Mouse (Mus musculus): ENCODE data around the gene Kirrel3. TPM values are rescaled to one million over a fixed set of nuclear protein-coding genes. Genes with fewer than 3 reads are reported as not detected.
A peak's percentile ranks its signal among the peaks of the same experiment; 100 is the strongest.

Kirrel3 gene
- polyA plus RNA-seq, 1 experiment from 2014 or later = 0.94 TPM

DNA sequence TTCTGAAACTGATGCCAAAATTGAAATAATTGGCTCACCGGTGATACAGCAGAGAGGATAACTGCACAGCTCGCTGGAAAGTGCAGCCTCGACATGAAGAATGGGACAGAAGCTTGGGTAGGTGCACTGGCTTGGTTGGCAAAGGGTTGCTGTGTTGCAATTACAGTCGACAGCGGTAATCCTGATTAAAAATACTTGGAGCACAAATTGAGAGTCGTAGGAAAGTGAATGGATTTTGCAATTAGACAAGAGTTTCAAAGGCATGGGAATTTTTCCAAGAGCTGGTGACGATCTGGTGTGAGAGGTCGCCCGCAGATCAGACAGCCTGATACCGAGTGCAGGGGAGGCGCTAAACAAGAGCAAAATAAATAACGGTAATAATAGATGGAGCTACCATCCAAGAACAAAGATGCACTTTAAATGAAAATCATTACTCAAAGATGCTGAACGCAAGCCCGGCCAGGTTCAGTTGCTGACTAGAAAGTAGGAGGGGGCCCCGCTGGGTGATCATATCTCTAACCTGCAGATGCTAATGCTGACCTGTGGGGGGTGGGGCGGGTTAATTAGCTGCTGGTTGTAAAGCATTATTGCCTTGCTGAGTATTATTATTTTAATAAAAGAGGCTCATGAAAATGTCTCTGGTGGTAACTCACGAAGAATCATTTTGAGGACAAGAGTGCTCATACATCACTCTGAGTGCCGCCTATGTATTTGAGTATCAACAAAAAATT lies 338.8 kb downstream of the Kirrel3 start:
- no peak for DNase-seq (ENCODE audit: low spot score)

- no peak for DNase-seq (ENCODE audit: low spot score)
Measured at GRCm38 (mm10) chr9:34825089-34825400, 339.4 kb downstream of the Kirrel3 start.

DNA sequence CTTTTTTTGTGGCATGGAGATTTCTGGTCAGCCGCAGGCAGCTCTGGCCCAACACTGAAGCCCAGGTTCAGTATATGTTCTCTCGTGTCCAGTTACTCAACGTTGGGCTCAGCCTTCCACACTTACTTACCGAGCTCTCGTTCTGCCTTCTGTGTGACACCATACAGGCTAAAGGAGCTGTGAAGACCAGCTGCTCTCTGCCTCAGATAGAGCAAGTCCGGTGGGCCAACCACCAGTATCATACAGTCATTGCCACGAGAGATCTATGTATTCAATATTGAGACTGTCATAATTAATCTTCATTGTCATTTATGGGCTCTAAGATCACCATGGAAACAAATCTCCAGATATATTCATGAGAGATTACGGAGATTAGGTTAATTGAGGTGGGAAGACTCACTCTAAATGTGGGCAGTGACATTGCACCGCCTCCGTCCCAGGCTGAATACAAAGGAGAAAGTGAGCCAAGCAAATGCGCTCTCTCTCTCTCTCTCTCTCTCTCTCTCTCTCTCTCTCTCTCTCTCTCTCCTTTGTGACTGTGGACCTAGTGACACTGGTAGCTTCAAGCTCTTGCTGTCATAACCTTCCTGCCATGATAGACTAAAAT lies 339.8 kb downstream of the Kirrel3 start:
- DNase-seq (ENCODE audit: low spot score) = no peak

DNA sequence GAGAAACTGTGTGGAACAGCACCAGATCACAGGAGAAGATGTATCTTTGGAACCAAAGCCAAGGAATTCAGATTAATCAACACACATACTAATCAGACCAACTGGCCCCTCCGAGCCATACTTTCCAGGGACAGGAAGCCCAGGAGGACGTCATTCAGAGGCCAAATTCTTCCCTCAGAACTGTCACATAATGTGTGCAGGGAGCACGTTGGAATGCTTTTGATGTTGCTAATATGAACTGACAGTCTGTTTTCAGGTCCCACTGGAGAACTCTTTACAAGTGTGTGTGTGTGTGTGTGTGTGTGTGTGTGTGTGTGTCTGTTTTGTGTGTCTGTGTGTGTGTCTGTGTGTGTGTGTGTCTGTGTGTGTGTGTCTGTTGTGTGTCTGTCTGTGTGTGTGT lies 345.0 kb downstream of the Kirrel3 start:
- DNase-seq (ENCODE audit: low spot score) = no peak

GRCm38 (mm10) chr9:34836801-34837200 lies 351.1 kb downstream of the Kirrel3 start:
- DNase-seq (ENCODE audit: low spot score) = no peak

DNA sequence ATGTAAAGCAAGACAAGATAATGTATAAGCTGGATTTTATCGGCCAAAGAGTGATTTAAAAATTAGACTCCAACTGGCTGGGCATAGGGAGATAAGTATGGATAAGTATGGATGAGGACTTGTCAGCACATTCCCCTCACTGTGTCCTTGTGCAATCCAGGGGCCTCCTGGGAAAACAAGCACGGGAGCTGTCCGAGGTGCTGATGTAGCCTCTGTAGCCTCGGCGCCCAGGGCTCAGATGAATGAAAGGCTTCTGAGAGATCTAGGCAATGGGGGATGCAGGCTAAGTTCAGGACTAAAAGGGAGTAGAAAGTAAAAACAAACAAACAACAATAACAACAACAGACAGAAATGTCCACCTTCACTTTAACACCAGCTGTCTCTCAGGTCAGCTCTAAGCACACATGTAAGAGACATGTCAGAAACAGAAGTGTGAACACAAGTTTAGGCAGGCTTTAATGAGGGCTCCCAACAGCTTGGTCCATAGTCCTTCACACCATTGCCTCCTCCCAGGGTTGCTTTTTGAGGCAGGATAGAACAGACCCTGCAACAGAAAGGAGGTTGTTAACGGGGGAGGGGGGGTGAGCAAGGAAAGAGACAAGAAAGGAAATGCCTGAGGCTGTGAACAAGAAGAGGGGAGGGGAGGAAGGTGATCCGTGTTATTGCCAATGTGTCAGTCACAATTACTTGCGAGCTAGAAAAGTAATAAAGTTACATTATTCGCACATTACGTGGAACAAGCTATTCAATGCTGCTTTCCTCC lies 352.2 kb downstream of the Kirrel3 start:
- DNase-seq (ENCODE audit: low spot score) = no peak

- no peak for DNase-seq (ENCODE audit: low spot score)
Measured at GRCm38 (mm10) chr9:34843275-34843965, 357.7 kb downstream of the Kirrel3 start.

DNA sequence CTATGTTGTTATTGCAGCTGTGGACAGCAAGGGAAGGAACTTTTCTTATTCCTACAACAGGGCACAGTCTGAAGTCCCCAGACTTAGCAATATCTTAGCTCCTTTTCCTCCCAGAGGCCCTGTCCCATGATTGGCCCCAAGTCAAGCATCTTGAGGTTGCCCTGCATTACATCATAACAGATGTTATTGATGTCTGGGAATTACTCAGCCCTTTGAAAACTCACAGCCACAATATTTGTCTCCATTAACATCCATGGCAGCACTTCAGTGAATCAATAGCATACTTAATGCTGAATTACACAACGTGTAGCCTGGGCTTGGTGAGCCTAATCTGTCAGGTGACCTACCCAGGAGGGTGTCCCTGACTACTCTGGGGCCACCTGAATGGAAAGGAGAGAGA lies 360.7 kb downstream of the Kirrel3 start:
- DNase-seq (ENCODE audit: low spot score) = no peak

DNA sequence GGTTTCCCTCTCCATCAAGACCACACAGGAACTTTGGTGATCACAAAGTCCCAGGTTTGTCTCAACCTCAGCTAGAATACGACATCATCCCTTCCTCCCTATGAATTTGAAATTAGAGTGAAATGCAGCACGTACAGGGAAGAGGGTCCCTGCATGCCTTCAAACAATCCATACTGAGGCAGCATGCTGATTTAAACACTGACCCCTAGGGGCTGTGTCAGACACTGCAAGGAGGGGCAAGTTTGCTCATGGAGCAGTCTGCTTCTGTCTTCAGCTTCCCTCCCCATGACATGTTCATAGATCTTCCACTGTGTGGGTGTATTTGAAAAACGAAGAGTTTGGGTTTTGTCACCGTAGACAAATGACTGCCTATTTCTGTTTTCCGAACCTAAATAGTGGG lies 362.0 kb downstream of the Kirrel3 start:
- peak; percentile 7 for DNase-seq (ENCODE audit: low spot score)

- DNase-seq (ENCODE audit: low spot score) = no peak
Measured at GRCm38 (mm10) chr9:34851136-34851535, 365.4 kb downstream of the Kirrel3 start.

GRCm38 (mm10) chr9:34857575-34857974 lies 371.9 kb downstream of the Kirrel3 start:
- peak; percentile 15 for DNase-seq (ENCODE audit: low spot score)

GRCm38 (mm10) chr9:34858071-34858470 lies 372.4 kb downstream of the Kirrel3 start:
- DNase-seq (ENCODE audit: low spot score) = no peak

- DNase-seq (ENCODE audit: low spot score) = no peak
Measured at GRCm38 (mm10) chr9:34860934-34861333, 375.2 kb downstream of the Kirrel3 start.

- DNase-seq (ENCODE audit: low spot score) = no peak
Measured at GRCm38 (mm10) chr9:34861775-34862174, 376.1 kb downstream of the Kirrel3 start.

GRCm38 (mm10) chr9:34865606-34866005 lies 379.9 kb downstream of the Kirrel3 start:
- DNase-seq (ENCODE audit: low spot score) = no peak

GRCm38 (mm10) chr9:34871316-34871966 lies 385.7 kb downstream of the Kirrel3 start:
- DNase-seq (ENCODE audit: low spot score) = no peak

- DNase-seq (ENCODE audit: low spot score) = no peak
Measured at GRCm38 (mm10) chr9:34875238-34875637, 389.5 kb downstream of the Kirrel3 start.

DNA sequence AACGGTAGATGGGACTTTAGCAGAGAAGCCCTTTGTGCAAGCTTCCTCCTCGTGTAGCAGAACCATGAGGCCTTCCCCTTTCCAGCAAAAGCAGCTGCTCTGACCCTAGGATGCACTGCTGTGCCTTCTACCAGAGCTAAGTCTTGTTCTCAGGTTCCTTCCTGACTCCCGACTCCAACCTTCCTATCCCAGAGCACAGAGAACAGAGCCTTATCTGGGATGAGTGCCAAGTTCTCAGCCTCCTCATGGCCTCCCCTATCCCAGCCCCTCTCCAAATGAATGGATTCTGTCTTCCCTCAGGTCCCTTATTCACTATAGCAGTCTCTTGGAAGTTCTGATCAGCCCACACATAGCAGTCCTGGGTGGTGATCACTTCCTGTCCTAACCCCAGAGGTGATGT lies 391.5 kb downstream of the Kirrel3 start:
- DNase-seq (ENCODE audit: low spot score) = no peak

DNA sequence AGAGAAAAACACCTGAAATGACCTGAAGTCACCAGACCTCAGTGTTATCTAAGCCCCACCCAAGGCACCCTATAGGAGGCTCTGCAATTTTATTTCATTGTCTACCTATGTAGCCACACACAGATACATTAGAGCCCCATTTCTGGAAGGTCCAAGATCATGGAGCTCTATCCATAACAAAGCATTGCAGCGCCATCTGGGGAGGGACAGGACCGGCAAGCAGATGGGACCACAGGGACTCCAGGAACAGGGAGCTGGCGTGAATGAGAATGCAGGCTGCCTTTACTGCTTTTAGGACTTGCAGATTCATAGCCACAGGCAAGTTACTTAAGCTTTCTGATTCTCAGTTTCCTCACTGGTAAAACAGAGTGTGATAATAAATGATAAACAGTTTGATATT lies 392.1 kb downstream of the Kirrel3 start:
- no peak for DNase-seq (ENCODE audit: low spot score)

GRCm38 (mm10) chr9:34881750-34882149 lies 396.1 kb downstream of the Kirrel3 start:
- DNase-seq (ENCODE audit: low spot score) = no peak

DNA sequence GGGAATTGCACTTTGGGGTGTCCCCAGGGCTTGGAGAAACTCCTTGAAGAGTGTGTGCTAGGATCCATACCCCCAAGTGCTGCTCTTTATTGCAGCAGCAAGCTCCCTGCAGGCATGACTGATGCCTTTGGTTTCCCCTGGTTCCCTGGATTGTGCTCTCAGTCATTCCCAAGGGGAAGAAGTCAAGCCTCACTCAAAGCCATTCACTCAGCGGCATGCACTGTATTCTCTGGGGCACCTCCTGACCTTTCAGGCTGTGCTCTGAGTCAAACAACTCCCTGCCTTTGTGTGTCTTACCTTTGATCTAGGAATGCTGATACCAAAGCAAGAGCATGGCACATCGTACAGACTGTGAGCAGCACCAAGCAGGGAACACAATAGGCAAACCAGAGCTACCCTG lies 396.5 kb downstream of the Kirrel3 start:
- DNase-seq (ENCODE audit: low spot score) = no peak
